Mouse (Mus musculus) natural killer cell, adult 2 months (primary cell): ENCODE data around the gene Rnf220.
A peak's percentile ranks its signal among the peaks of the same experiment; 100 is the strongest.

Source experiments
- DNase-seq, 2 experiments: peaks; one replicate each; pipeline ENCODE4 v3.0.0; 2022; ENCODE audit warnings: low spot score in 2 of 2

The Rnf220 gene

GRCm38 (mm10) chr4:117303581-117304238 is 193.1 kb downstream of the Rnf220 start:
- no peak for DNase-seq

DNA sequence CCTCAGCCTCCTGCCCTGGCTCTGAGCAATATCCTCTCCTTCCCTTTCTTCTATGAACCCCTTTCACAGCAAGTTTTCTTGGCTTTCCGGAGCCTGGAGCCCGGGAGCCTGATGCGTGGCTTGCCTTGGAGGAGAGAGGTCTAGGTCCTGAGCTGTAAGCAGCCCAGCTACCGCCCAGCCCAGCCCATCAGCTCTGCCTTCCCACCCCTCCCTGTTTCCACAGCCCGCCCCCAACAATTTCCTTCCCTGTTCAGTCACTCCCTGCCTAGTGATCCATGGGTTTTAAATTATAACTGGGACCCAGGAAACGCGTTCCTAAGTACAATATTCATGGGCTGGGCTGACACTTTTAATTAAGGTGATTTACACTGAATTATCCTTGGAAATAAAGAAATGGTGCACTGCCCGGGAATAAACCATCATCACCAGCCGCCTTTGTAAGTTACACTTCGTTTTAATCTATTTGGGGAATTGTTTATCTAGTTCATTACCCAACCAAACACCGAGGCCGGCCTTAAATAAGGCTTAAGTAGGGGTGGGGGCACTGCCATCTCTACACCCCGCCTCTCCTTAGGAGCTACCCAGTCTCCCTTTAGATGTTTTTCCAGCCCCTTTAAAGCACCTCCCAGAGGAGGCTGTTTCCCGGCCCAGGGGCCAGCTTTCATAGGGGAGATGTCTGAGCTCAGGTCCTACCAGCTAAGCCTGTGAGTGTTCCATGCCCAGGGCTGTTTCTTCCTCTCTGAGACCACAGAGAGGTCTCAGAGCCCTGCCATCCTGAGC is 194.6 kb downstream of the Rnf220 start:
- DNase-seq = no peak

DNA sequence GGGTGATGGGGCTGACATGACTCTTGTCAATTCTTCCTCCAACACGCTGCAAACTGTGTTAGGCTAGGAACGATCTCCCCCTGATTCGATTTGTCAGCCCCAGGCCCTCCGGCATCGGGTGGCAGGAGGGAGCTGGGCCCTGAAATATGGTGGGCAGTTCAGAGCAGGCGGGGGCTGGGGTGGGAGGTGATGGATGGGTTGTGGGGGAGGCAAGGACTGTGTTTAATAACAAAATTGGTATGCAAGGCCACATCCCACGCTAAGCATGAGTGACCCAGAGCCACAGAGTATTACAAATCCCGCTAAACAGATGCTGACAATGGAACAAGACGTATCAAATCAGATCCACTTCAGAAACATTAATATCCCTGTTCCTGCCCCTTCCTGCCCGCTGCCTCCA is 196.9 kb downstream of the Rnf220 start:
- no peak for DNase-seq

DNA sequence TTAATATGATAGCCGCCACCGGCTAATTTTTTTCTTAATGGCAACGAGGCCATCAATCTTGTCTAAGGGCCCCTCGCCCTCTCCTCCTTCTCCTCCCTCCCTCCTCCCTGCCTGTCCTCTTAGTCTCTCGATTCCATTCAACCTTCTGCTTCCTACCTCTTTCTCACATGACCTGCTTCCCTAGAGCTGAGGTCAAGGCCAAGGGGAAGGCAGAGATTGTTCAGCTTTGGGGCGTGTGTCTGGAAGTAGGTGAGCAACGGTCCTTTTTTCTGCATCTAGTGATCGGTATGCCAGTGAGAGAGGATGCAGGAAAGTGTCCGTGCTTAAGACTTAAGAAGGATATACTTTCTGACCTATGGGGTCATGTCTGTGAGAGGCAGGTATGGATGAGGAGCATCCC is 199.0 kb downstream of the Rnf220 start:
- DNase-seq = no peak

GRCm38 (mm10) chr4:117296849-117297593 is 199.8 kb downstream of the Rnf220 start:
- DNase-seq = no peak

- DNase-seq = no peak
Observed at GRCm38 (mm10) chr4:117291696-117292095, 205.2 kb downstream of the Rnf220 start.

DNA sequence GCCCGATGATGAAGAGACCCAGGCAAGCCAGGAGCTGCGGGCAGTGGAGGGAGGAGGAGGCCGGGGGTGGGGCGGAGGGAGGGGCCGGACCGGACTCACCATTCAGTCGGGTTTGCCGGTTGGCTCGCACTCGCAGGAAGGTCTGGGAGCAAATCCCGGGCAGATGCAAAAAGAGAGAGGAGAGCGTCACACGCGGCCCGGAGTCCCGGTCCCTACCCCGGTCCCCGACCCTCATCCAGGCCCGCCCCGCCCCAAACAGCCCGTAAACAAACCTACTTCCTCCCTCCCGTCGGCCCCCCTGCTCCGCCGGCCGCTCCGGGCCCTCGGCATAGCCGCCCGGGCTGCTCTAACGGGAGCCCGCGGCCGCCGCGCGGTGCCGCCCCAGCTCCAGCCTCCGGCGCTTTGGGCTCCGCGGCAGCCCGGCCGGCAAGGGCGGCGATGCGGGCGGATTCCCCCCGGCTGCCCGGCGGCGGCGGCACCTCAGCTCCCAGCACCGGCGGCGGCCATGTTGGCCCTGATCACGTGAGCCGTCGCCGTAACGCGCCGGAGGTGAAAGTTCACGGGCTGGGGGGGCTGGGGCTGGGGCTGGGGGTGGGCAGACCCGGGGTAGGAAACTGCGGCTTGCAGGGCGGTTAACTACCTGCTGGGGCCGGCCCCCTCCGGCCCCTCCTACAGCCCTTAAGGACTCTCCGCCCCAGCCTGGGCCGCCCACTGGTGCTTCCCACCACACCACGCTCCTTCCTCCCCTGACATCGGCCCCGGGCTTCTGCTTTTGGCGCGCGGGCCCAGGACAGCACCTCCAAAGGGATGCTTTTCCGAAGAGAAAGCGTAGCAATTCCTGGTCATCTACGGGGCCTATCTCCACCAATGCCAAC is 207.7 kb downstream of the Rnf220 start:
- peak; percentile 61 to 74 for DNase-seq

GRCm38 (mm10) chr4:117288277-117288926 is 208.4 kb downstream of the Rnf220 start:
- no peak for DNase-seq

DNA sequence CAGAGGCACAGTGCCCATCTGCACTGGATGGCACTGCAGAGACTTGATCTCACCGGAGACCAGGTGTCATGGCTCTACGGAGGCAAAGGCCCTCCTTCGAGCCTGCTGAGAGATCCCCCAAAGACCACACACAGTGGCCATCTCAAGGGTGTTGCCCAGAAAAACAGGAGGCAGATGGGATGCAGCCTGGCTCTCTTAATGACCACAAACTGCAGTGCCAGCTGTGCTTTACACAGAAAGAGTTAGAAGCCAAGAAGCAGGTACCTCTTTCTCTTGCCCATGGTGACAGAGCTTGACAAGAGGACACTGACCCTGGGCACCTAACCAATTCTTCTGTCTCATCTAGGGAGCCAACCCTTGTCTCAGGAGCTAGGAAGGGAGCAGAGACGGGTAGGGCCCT is 212.5 kb downstream of the Rnf220 start:
- DNase-seq = no peak

- no peak for DNase-seq
Observed at GRCm38 (mm10) chr4:117283271-117284191, 213.3 kb downstream of the Rnf220 start.

GRCm38 (mm10) chr4:117281090-117281845 is 215.6 kb downstream of the Rnf220 start:
- no peak for DNase-seq

GRCm38 (mm10) chr4:117280397-117280930 is 216.4 kb downstream of the Rnf220 start:
- DNase-seq = no peak

GRCm38 (mm10) chr4:117279253-117279642 is 217.6 kb downstream of the Rnf220 start:
- DNase-seq = no peak

- no peak for DNase-seq
Observed at GRCm38 (mm10) chr4:117278381-117279252, 218.2 kb downstream of the Rnf220 start.

DNA sequence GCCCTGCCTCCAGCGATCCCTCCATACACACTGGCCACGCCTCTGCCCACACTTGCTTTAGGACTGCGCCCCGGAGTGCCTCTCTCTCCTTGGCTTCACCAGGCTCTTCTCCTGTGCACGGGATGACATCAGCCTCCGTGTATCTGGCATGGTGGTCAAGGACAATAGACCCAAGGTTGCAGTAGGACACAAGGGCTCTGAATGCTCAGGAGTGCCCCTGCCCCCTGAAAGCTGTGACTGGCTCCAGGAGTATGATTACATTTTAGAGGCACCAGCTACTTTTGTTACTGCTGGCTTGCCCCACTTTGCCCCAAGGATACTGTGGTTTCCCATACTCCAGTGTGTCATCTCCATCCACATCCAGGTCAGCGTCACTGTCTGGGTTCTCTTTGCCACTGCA is 219.2 kb downstream of the Rnf220 start:
- no peak for DNase-seq

GRCm38 (mm10) chr4:117277021-117277420 is 219.8 kb downstream of the Rnf220 start:
- DNase-seq = no peak

DNA sequence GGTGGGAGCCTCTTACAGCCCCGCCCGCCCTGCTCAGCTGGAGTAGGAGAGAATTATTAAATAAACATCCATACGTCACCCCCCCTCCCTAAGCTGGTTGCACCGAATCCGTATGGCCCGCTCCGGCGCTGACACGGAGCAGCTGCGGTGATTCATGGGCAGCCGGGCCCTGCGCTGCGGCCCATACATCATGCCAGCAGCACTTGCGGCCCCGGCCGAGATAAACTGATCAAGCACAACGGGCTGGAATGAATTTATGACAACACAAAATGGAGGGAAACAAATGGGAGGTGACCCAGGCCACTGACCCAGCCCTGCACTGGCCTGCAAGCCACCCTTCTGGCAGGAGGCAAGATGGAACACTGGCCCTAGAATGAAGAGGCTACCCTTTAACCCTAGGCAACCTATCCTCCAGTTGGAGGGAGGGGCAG is 220.6 kb downstream of the Rnf220 start:
- no peak for DNase-seq

DNA sequence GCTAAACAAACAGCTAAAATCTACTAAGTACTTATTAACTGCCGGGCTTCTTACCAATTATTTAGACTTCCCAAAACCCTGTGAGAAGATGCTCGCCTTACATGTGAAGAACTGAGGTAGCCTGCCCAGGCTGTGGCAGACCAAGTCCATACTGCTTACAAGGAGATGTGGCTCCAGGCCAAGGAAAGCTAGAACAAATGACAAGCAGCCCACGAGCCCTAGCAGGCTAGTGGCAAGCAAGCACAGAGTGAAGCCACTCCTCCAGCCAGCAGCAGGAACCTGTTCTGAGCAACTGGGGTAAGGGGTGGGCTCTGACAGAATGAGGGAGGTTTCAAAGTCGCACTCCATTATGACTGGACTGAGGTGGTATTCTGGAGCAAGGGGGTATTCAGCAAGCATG is 222.1 kb downstream of the Rnf220 start:
- DNase-seq = no peak
